Mouse (Mus musculus) B cell, adult 67 days (primary cell): ENCODE data around the gene Sypl. TPM values are rescaled to one million over a fixed set of nuclear protein-coding genes. Genes with fewer than 3 reads are reported as not detected.

ENCODE experiments used
- total RNA-seq, 2 experiments: library from RNA; stranded (reverse); gene quantifications; 4 replicates each; pipeline ENCODE4 v1.2.4; 2023

Sypl gene
- 100 to 1,000 TPM; 114 to 120 TPM for total RNA-seq

DNA sequence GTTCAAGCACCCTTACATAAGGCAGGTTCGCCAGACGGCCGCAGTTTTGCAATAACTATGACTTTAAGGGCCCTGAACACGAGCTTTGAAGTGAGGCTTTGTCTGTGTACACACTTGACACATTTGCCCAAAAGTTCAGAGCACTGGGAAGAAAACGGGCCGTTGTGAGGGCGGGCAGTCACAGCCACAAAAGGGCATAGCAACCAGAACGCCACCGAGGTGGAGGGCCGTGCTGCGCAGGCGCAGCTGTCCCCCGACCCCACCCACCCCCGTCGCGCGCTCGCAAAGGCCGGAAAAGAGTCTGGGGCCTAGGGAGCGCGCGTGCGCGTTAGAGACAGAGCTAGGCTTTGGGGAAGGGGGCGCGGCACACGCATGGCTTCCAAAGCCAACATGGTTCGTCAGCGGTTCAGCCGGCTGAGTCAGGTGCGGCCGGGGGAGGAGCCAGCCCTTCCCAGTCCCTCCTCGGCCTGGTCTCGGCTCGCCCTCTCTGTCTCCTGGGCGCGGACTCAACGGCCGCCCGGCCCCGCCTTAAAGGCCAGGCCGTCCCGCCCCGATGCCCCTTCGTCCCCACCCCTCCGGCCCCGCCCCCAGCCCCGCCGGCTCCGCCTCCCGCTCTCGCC, at the start of gene Sypl:
Sypl (plus strand) TSS at position 296 of the 620 bp plus-strand sequence.

Other genes starting within 250 kb of the Sypl start
- 10 to 100 TPM; 34.3 to 39.5 TPM for gene Nampt, start 134.3 kb upstream of the Sypl start, total RNA-seq
- under 1 TPM in 1 of 2 experiments, not detected in 1; 0.18 TPM for gene Cdhr3, start 139.0 kb downstream of the Sypl start, total RNA-seq
- gene Atxn7l1, start 193.8 kb downstream of the Sypl start, total RNA-seq = 10 to 100 TPM; 82.3 to 87.3 TPM